Mouse (Mus musculus) intestine, embryonic 15.5 days (tissue): Measurements from ENCODE around the gene Luc7l3. TPM values are rescaled to one million over a fixed set of nuclear protein-coding genes. Genes with fewer than 3 reads are reported as not detected.

Source experiments
- ATAC-seq: fragments of 200-750 bp; cut with Nextera tagmentation; 2 replicates; pipeline ENCODE4 v1.8.0; 2017; ENCODE audit warnings: moderate TSS enrichment, moderate library complexity
- H3K27ac ChIP-seq: fragments of 300-500 bp; sonication (generic); 2 replicates; pipeline ENCODE4 v1.5.1; 2015; ENCODE audit warnings: mild to moderate bottlenecking, inconsistent platforms
- H3K27me3 ChIP-seq: fragments of 300-500 bp; sonication (generic); replicated peaks from 2 replicates; pipeline ENCODE4 v1.6.1; 2015; ENCODE audit warnings: inconsistent platforms
- H3K36me3 ChIP-seq: fragments of 300-500 bp; sonication (generic); 2 replicates; pipeline ENCODE4 v1.6.1; 2015; ENCODE audit warnings: inconsistent platforms
- H3K4me1 ChIP-seq: fragments of 300-500 bp; sonication (generic); replicated peaks from 2 replicates; pipeline ENCODE4 v1.6.1; 2015; ENCODE audit warnings: inconsistent platforms
- H3K4me2 ChIP-seq: fragments of 300-500 bp; sonication (generic); replicated peaks from 2 replicates; pipeline ENCODE4 v1.6.1; 2015; ENCODE audit warnings: mild to moderate bottlenecking, inconsistent platforms
- H3K4me3 ChIP-seq: fragments of 300-500 bp; sonication (generic); replicated peaks from 2 replicates; pipeline ENCODE4 v1.5.1; 2015; ENCODE audit warnings: inconsistent platforms
- H3K9ac ChIP-seq: fragments of 300-500 bp; sonication (generic); 2 replicates; pipeline ENCODE4 v1.6.1; 2015; ENCODE audit warnings: inconsistent platforms
- H3K9me3 ChIP-seq: fragments of 300-500 bp; sonication (generic); 2 replicates; pipeline ENCODE4 v1.6.1; 2016; ENCODE audit warnings: inconsistent platforms
- WGBS: fragments of 180-500 bp; shearing (Covaris S2); methylation state at CpG from one replicate; pipeline ENCODE4 v1.1.7; 2015; 5-methylcytosine and 5-hydroxymethylcytosine counted together
- polyA plus RNA-seq: library from polyadenylated mRNA; unstranded; fragments of >200 nt; fragmentation: Nextera tagmentation; extraction: Ambion mirVana; gene quantifications from 2 replicates; pipeline ENCODE4 v1.2.1, GENCODE M21; 2015

Luc7l3 gene
- polyA plus RNA-seq: 85.9 and 103 TPM in 2 replicates

- WGBS: 0% methylated on average over 36 of the region's 36 CpGs
Measured at GRCm38 (mm10) chr11:94321931-94322400, at the start of gene Luc7l3. TSS of gene Luc7l3 (minus strand) at chr11:94321988.

GRCm38 (mm10) chr11:94370809-94371208 lies 49.0 kb upstream of the Luc7l3 start:
- H3K27ac ChIP-seq: no peak overlapping the region
- H3K9me3 ChIP-seq: no peaks in the 10 kb centered on the region
- ATAC-seq: peak; percentile 92
- H3K36me3 ChIP-seq: no peaks in the 10 kb centered on the region
- H3K4me3 ChIP-seq: no peak overlapping the region
- no peak overlapping the region for H3K4me2 ChIP-seq
- peaks cover 5% of the 10 kb centered on the region for H3K4me1 ChIP-seq
- no peak overlapping the region for H3K9ac ChIP-seq
- no peaks in the 10 kb centered on the region for H3K27me3 ChIP-seq
- WGBS: 12% methylated on average over 5 of the region's 5 CpGs

More at GRCm38 (mm10) chr11:94321931-94322400, at the start of gene Luc7l3:
- H3K9ac ChIP-seq: peak within 1 kb of the TSS; percentile 100
- ATAC-seq: peak; percentile 97
- H3K4me2 ChIP-seq: peak within 1 kb of the TSS; percentile 65
- H3K27ac ChIP-seq: peak within 1 kb of the TSS; percentile 97
- H3K9me3 ChIP-seq: no peaks in the 10 kb centered on the region
- H3K4me3 ChIP-seq: peak within 1 kb of the TSS; percentile 100
- peaks cover 15% of the 10 kb centered on the region for H3K4me1 ChIP-seq
- H3K27me3 ChIP-seq: no peaks in the 10 kb centered on the region
- H3K36me3 ChIP-seq: no peaks in the 10 kb centered on the region

GRCm38 (mm10) chr11:94369981-94370380 lies 48.2 kb upstream of the Luc7l3 start:
- Histone ChIP-seq H3K4me2 (no peak overlapping the region), H3K4me3 (no peak overlapping the region), H3K27ac (no peak overlapping the region), H3K27me3 (no peaks in the 10 kb centered on the region), H3K36me3 (no peaks in the 10 kb centered on the region), H3K9ac (no peak overlapping the region), H3K4me1 (peaks cover 5% of the 10 kb centered on the region), H3K9me3 (no peaks in the 10 kb centered on the region)
- no peak for ATAC-seq
- WGBS: 75% methylated on average over 6 of the region's 6 CpGs

- no peaks in the 10 kb centered on the region for H3K9me3 ChIP-seq
- H3K27me3 ChIP-seq: no peaks in the 10 kb centered on the region
- WGBS: 38% methylated on average over 3 of the region's 3 CpGs
- no peaks in the 10 kb centered on the region for H3K36me3 ChIP-seq
- H3K4me3 ChIP-seq: no peak overlapping the region
- ATAC-seq: peak; percentile 31; the same call in 1 of the 2 replicates
- H3K27ac ChIP-seq: no peak overlapping the region
- H3K9ac ChIP-seq: no peak overlapping the region
- H3K4me2 ChIP-seq: no peak overlapping the region
- H3K4me1 ChIP-seq: 0 out of 2 replicates have a peak, but pooled peaks cover 1% of the 10 kb centered on the region
Measured at GRCm38 (mm10) chr11:94365340-94365739, 43.6 kb upstream of the Luc7l3 start.

- no peak overlapping the region for H3K4me3 ChIP-seq
- H3K36me3 ChIP-seq: no peaks in the 10 kb centered on the region
- WGBS: 74% methylated on average over 7 of the region's 7 CpGs
- no peak overlapping the region for H3K27ac ChIP-seq
- H3K27me3 ChIP-seq: no peaks in the 10 kb centered on the region
- no peak overlapping the region for H3K4me2 ChIP-seq
- H3K9ac ChIP-seq: no peak overlapping the region
- H3K9me3 ChIP-seq: no peaks in the 10 kb centered on the region
- no peak for ATAC-seq
- no peaks in the 10 kb centered on the region for H3K4me1 ChIP-seq
Measured at GRCm38 (mm10) chr11:94363690-94364089, 41.9 kb upstream of the Luc7l3 start.

GRCm38 (mm10) chr11:94362101-94362500 lies 40.3 kb upstream of the Luc7l3 start:
- Histone ChIP-seq H3K4me1 (no peaks in the 10 kb centered on the region), H3K4me3 (no peak overlapping the region), H3K36me3 (no peaks in the 10 kb centered on the region), H3K4me2 (no peak overlapping the region), H3K9ac (no peak overlapping the region), H3K27me3 (no peaks in the 10 kb centered on the region), H3K27ac (no peak overlapping the region), H3K9me3 (no peaks in the 10 kb centered on the region)
- no peak for ATAC-seq
- WGBS: 95% methylated on average over 5 of the region's 5 CpGs

GRCm38 (mm10) chr11:94361166-94361870 lies 39.5 kb upstream of the Luc7l3 start:
- ATAC-seq: no peak
- H3K9me3 ChIP-seq: no peaks in the 10 kb centered on the region
- no peak overlapping the region for H3K27ac ChIP-seq

GRCm38 (mm10) chr11:94359168-94359567 lies 37.4 kb upstream of the Luc7l3 start:
- ATAC-seq: no peak
- 96% methylated on average over 12 of the region's 12 CpGs for WGBS

More at GRCm38 (mm10) chr11:94361166-94361870, 39.5 kb upstream of the Luc7l3 start:
- H3K4me3 ChIP-seq: no peak overlapping the region
- no peak overlapping the region for H3K4me2 ChIP-seq
- no peaks in the 10 kb centered on the region for H3K36me3 ChIP-seq
- WGBS: 91% methylated on average over 14 of the region's 14 CpGs
- no peak overlapping the region for H3K9ac ChIP-seq
- no peaks in the 10 kb centered on the region for H3K4me1 ChIP-seq
- H3K27me3 ChIP-seq: no peaks in the 10 kb centered on the region

GRCm38 (mm10) chr11:94355521-94356217 lies 33.9 kb upstream of the Luc7l3 start:
- Histone ChIP-seq H3K4me1 (no peaks in the 10 kb centered on the region), H3K9ac (no peak overlapping the region), H3K4me2 (no peak overlapping the region), H3K27me3 (no peaks in the 10 kb centered on the region), H3K9me3 (no peaks in the 10 kb centered on the region), H3K36me3 (no peaks in the 10 kb centered on the region), H3K27ac (no peak overlapping the region), H3K4me3 (no peak overlapping the region)
- ATAC-seq: no peak
- WGBS: 67% methylated on average over 9 of the region's 9 CpGs

More at GRCm38 (mm10) chr11:94359168-94359567, 37.4 kb upstream of the Luc7l3 start:
- no peak overlapping the region for H3K9ac ChIP-seq
- H3K9me3 ChIP-seq: no peaks in the 10 kb centered on the region
- H3K36me3 ChIP-seq: no peaks in the 10 kb centered on the region
- no peak overlapping the region for H3K4me2 ChIP-seq
- H3K27me3 ChIP-seq: no peaks in the 10 kb centered on the region
- H3K27ac ChIP-seq: no peak overlapping the region
- no peaks in the 10 kb centered on the region for H3K4me1 ChIP-seq
- no peak overlapping the region for H3K4me3 ChIP-seq

GRCm38 (mm10) chr11:94351094-94351493 lies 29.3 kb upstream of the Luc7l3 start:
- H3K36me3 ChIP-seq: no peaks in the 10 kb centered on the region
- ATAC-seq: no peak
- H3K9me3 ChIP-seq: no peaks in the 10 kb centered on the region
- no peak overlapping the region for H3K4me3 ChIP-seq
- H3K4me2 ChIP-seq: no peak overlapping the region
- no peak overlapping the region for H3K27ac ChIP-seq
- no peaks in the 10 kb centered on the region for H3K27me3 ChIP-seq
- WGBS: 29% methylated on average over 3 of the region's 3 CpGs
- H3K4me1 ChIP-seq: peaks cover 11% of the 10 kb centered on the region; the same call in 1 of the 2 replicates
- H3K9ac ChIP-seq: no peak overlapping the region

- Histone ChIP-seq H3K27ac (no peak overlapping the region), H3K9ac (no peak overlapping the region), H3K4me2 (no peak overlapping the region), H3K27me3 (no peaks in the 10 kb centered on the region), H3K36me3 (no peaks in the 10 kb centered on the region), H3K4me3 (no peak overlapping the region), H3K4me1 (peaks cover 15% of the 10 kb centered on the region; the same call in 1 of the 2 replicates), H3K9me3 (no peaks in the 10 kb centered on the region)
- ATAC-seq: no peak
- 38% methylated on average over 1 of the region's 1 CpGs for WGBS
Measured at GRCm38 (mm10) chr11:94350337-94350736, 28.5 kb upstream of the Luc7l3 start.

- 85% methylated on average over 2 of the region's 2 CpGs for whole genome bisulfite sequencing
- H3K36me3 ChIP-seq: no peaks in the 10 kb centered on the region
Measured at GRCm38 (mm10) chr11:94349839-94350238, 28.1 kb upstream of the Luc7l3 start.

More at GRCm38 (mm10) chr11:94349839-94350238, 28.1 kb upstream of the Luc7l3 start:
- peaks cover 15% of the 10 kb centered on the region; the same call in 1 of the 2 replicates for H3K4me1 ChIP-seq
- H3K4me3 ChIP-seq: no peak overlapping the region
- H3K9ac ChIP-seq: no peak overlapping the region
- ATAC-seq: no peak
- H3K27ac ChIP-seq: no peak overlapping the region
- H3K4me2 ChIP-seq: no peak overlapping the region
- no peaks in the 10 kb centered on the region for H3K9me3 ChIP-seq
- no peaks in the 10 kb centered on the region for H3K27me3 ChIP-seq
